Mouse (Mus musculus): Measurements from ENCODE around the gene Vmn1r40.

Gene Vmn1r40

GRCm38 (mm10) chr6:89707240-89707639, at the start of gene Vmn1r40:
Vmn1r40 (plus strand) TSS chr6:89707540.
- no peak for TF ChIP-seq GATA4 (IDR thresholded peaks at IDR 0.05; ENCODE audit: insufficient replicate concordance, low read length)

DNA sequence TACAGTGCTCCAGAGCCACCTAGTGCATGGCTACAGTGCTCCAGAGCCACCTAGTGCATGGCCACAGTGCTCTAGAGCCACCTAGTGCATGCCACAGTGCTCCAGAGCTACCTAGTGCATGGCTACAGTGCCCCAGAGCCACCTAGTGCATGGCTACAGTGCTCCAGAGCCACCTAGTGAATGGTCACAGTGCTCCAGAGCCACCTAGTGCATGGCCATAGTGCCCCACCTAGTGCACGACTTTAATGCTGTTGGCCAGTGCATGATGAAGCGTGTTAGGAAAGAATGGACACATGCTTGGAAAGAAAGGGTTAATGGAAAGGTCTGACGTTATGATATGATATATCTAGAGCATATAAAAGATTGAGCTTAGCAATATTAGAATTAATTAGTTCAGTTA, 49.0 kb upstream of the Vmn1r40 start:
- no peak for TF ChIP-seq GATA4 (IDR thresholded peaks at IDR 0.05; ENCODE audit: insufficient replicate concordance, low read length)

GRCm38 (mm10) chr6:89658931-89659330, 48.4 kb upstream of the Vmn1r40 start:
- TF ChIP-seq GATA4 (IDR thresholded peaks at IDR 0.05; ENCODE audit: insufficient replicate concordance, low read length), result no peak

DNA sequence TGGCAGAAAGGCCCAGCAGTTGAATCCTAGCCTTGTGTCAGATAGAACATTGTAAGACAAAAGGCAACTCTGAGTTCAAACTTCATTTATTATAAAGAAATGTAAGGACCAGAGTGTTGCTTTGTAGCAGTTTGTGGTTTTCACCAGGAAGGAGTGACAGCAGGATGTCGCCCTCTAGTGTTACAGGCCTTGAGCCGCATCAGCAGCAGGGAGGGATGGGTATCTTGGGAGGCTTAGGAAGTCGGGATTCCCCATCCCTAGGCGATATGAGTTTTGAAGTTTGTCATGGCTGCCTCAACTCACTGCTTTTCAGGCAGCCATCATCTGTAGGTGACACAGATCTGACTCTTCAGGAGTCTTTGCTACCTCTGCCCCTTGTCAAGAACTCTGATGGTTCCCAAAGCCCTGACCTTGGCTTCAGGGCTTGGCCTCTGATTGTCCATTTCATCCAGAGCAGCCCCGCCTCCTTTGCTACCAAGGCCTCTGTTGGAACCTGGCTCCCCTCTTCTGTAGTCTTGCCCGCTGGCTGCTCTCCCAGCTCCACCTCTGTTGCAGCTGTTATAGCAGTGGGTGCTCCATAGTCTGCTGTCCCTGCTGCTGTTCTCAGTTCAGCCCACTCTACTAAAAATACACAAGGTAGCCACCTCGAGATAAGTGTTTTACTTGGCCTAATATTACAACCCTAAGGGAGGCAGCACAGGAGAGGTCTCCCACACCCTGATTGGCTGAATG, 47.5 kb upstream of the Vmn1r40 start:
- no peak for TF ChIP-seq GATA4 (IDR thresholded peaks at IDR 0.05; ENCODE audit: insufficient replicate concordance, low read length)

DNA sequence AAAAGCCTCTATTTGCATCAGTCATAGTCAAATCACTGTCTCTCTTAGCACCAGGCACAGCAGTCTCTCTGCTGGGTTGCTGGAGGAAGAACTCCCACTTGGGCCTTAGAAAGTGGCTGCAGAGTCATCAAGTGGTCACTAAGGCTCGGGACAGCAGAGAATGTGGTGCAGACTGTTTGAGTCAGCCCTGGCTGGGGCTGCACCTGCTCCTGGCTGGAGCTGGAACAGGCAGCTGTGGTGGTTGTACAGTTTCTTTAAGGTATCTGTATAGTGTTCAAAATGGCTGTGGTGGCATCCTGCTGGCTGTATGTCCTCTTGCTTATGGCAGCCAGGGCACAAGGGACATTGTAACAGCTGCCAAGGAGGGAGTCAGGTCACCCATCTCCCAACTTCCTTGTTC, 46.9 kb upstream of the Vmn1r40 start:
- no peak for TF ChIP-seq GATA4 (IDR thresholded peaks at IDR 0.05; ENCODE audit: insufficient replicate concordance, low read length)

DNA sequence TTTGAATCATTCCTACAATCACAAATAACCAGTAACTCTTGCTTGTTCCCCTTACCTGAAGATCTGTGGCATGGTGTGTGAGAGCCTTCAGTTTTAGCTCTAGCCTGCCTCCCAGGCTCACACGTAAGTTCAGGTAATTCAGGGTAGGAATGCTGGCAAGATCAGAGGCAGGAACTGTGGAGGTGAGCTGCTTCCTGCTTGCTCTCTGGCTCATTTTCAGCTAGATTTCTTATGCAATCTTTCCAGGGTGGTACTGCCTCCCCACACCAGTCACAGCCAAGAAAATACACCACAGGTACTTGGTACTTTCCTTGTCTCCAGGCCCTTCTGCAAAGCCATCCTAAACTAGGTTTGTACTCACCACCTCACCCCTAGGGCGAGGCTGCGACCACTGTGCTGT, 44.8 kb upstream of the Vmn1r40 start:
- no peak for TF ChIP-seq GATA4 (IDR thresholded peaks at IDR 0.05; ENCODE audit: insufficient replicate concordance, low read length)

- no peak for TF ChIP-seq GATA4 (IDR thresholded peaks at IDR 0.05; ENCODE audit: insufficient replicate concordance, low read length)
Observed at GRCm38 (mm10) chr6:89665155-89665554, 42.2 kb upstream of the Vmn1r40 start.

- TF ChIP-seq GATA4 (IDR thresholded peaks at IDR 0.05; ENCODE audit: insufficient replicate concordance, low read length), result no peak
Observed at GRCm38 (mm10) chr6:89665667-89666066, 41.7 kb upstream of the Vmn1r40 start.

GRCm38 (mm10) chr6:89666976-89667375, 40.4 kb upstream of the Vmn1r40 start:
- no peak for TF ChIP-seq GATA4 (IDR thresholded peaks at IDR 0.05; ENCODE audit: insufficient replicate concordance, low read length)

GRCm38 (mm10) chr6:89669556-89669955, 37.8 kb upstream of the Vmn1r40 start:
- TF ChIP-seq GATA4 (IDR thresholded peaks at IDR 0.05; ENCODE audit: insufficient replicate concordance, low read length), result no peak

DNA sequence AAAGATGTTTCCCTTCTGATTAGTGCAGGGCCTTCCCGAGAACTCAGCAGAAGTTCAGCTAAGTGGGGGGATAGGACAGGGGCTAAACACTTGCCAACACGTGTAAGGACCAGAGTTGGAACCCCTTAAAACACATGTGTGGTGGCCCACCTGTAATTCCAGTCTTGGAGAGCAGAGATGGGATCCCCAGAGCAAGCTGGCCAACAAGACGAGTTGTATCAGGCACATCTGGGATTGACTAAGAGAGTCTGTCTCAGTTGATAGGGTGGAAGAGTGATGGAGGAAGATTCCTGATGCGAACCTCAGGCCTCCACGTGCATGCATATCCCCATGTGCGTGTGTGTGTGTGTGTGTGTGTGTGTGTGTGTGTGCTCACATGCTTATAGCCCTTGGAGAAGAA, 35.9 kb upstream of the Vmn1r40 start:
- no peak for TF ChIP-seq GATA4 (IDR thresholded peaks at IDR 0.05; ENCODE audit: insufficient replicate concordance, low read length)

- TF ChIP-seq GATA4 (IDR thresholded peaks at IDR 0.05; ENCODE audit: insufficient replicate concordance, low read length), result no peak
Observed at GRCm38 (mm10) chr6:89672641-89673040, 34.7 kb upstream of the Vmn1r40 start.

GRCm38 (mm10) chr6:89673135-89673780, 34.1 kb upstream of the Vmn1r40 start:
- TF ChIP-seq GATA4 (IDR thresholded peaks at IDR 0.05; ENCODE audit: insufficient replicate concordance, low read length), result no peak

- no peak for TF ChIP-seq GATA4 (IDR thresholded peaks at IDR 0.05; ENCODE audit: insufficient replicate concordance, low read length)
Observed at GRCm38 (mm10) chr6:89678522-89678921, 28.8 kb upstream of the Vmn1r40 start.

GRCm38 (mm10) chr6:89679291-89679835, 28.0 kb upstream of the Vmn1r40 start:
- TF ChIP-seq GATA4 (IDR thresholded peaks at IDR 0.05; ENCODE audit: insufficient replicate concordance, low read length), result no peak

GRCm38 (mm10) chr6:89680155-89680554, 27.2 kb upstream of the Vmn1r40 start:
- no peak for TF ChIP-seq GATA4 (IDR thresholded peaks at IDR 0.05; ENCODE audit: insufficient replicate concordance, low read length)
